Mouse (Mus musculus): ENCODE data around the gene Camk1g.

GRCm38 (mm10) chr1:193368055-193368454, 2.0 kb downstream of the Camk1g start:
- TF ChIP-seq CTCF (IDR thresholded peaks at IDR 0.05; ENCODE audit: low read depth, low read length) (no peak), POLR2AphosphoS5 (IDR thresholded peaks at IDR 0.05; ENCODE audit: insufficient replicate concordance, low read depth, low read length) (no peak), GATA1 (IDR thresholded peaks at IDR 0.05; ENCODE audit: borderline replicate concordance, low read length) (no peak), TAL1 (conservative IDR thresholded peaks at IDR 0.05; ENCODE audit: low read depth, low read length) (no peak)
